Mouse (Mus musculus) heart, adult 2 months (tissue): ENCODE results near the gene Phf3. TPM values are rescaled to one million over a fixed set of nuclear protein-coding genes. Genes with fewer than 3 reads are reported as not detected.
A peak's percentile ranks its signal among the peaks of the same experiment; 100 is the strongest.
"Not testable (repeated sequence)": the region's sequence is repeated elsewhere in the genome, so short reads cannot be mapped to it uniquely, and the experiment has no call there.

Source experiments
- DNase-seq, 2 experiments: peaks; one replicate each; pipeline ENCODE4 v3.0.0; 2021
- H3K27ac ChIP-seq: fragments of 200-600 bp; 2 replicates; pipeline ENCODE4 v1.8.1; 2022
- H3K27me3 ChIP-seq: fragments of 200-500 bp; 2 replicates; pipeline ENCODE4 v1.6.1; 2012; ENCODE audit warnings: mild to moderate bottlenecking, low read length, inconsistent platforms, mixed read lengths; ENCODE audit not compliant: control insufficient read depth, insufficient read depth
- H3K36me3 ChIP-seq: fragments of 200-500 bp; 2 replicates; pipeline ENCODE4 v1.6.1; 2012; ENCODE audit warnings: low read length, inconsistent platforms; ENCODE audit not compliant: control insufficient read depth, insufficient read depth
- H3K4me1 ChIP-seq: fragments of 200-500 bp; 2 replicates; pipeline ENCODE4 v1.6.1; 2011; ENCODE audit warnings: low read length; ENCODE audit not compliant: control insufficient read depth, insufficient read depth
- H3K4me3 ChIP-seq: fragments of 200-600 bp; 2 replicates; pipeline ENCODE4 v1.8.1; 2022
- H3K79me2 ChIP-seq: fragments of 200-500 bp; replicated peaks from 2 replicates; pipeline ENCODE4 v1.6.1; 2012; ENCODE audit warnings: mild to moderate bottlenecking, inconsistent platforms, low read length, moderate library complexity, mixed read lengths; ENCODE audit not compliant: control insufficient read depth, insufficient read depth
- H3K9ac ChIP-seq: fragments of 200-500 bp; 2 replicates; pipeline ENCODE4 v1.6.1; 2012; ENCODE audit warnings: low read depth, mild to moderate bottlenecking, control low read depth, inconsistent platforms, low read length, mixed read lengths
- CTCF ChIP-seq: fragments of 200-600 bp; IDR thresholded peaks from 2 replicates; pipeline ENCODE4 v1.8.1; 2022; ENCODE audit warnings: antibody characterized with exemption, mild to moderate bottlenecking, moderate library complexity
- EP300 ChIP-seq: fragments of 200-500 bp; IDR thresholded peaks from 2 replicates; pipeline ENCODE4 v1.6.1; 2011; ENCODE audit warnings: low read depth, low read length, control low read depth; ENCODE audit not compliant: insufficient read depth
- POLR2A ChIP-seq: fragments of 200-500 bp; IDR thresholded peaks from 2 replicates; pipeline ENCODE4 v1.6.1; 2011; ENCODE audit warnings: mild to moderate bottlenecking, low read depth, low read length, control low read depth; ENCODE audit not compliant: insufficient read depth
- WGBS: fragments of 180-500 bp; shearing (Covaris S2); methylation state at CpG from one replicate; pipeline ENCODE4 v1.1.7; 2018; 5-methylcytosine and 5-hydroxymethylcytosine counted together
- intact Hi-C: fragments of 180-260 bp; cut with DNase I; formaldehyde crosslinking; loops from one replicate; pipeline ENCODE4 v1.15.1; 2025
- polyA plus RNA-seq: library from polyadenylated mRNA; depleted of rRNA; stranded (reverse); fragments of >200 nt; gene quantifications from 2 replicates; pipeline ENCODE4 v1.2.3, GENCODE M21; 2012
- total RNA-seq, 2 experiments: library from RNA; stranded (reverse); gene quantifications; 2 replicates each; pipeline ENCODE4 v1.2.3; 2021

Gene Phf3
- total and polyA plus RNA-seq, 3 experiments = 9.5 to 38.3 (median 34.8) TPM

DNA sequence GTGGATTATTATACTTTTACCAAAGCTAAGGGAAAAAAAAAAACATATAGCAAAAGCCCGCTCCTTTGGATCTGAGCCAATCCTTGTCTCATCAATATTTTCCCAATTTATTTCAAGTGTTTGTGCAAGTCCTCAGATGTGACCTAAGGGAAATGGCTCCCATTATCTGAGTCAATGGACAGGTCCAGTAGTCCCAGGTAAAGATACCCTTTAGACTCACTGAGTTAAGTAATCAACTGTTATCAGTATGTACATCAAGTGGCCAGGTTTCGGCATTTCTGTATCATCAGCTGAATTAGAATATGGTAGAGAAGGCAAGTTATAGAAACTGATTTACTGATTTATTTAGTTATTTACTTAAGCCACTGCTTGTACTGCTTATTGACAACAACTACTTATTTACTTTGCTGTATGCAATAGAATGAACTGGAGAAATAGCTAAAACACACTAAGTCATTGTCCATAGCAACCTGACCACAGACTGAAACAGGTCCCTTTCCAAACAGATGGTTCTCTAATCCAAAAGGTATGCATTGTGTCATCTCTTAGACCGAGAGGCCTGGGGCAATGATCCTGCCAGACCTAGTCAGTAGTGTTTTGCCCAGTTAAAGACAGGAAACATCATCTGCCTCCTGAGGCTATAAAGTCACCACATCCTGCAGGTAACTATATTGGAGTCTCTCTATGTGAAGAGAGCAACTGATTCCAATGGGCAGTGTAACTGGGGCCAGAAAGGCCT is 29.9 kb upstream of the Phf3 start:
- H3K79me2 ChIP-seq = no peaks in the 10 kb centered on the region
- intact Hi-C loops = no loop called here
- 75% methylated on average over 3 of the region's 3 CpGs for WGBS
- H3K27me3 ChIP-seq = no peaks in the 10 kb centered on the region
- H3K9ac ChIP-seq = no peak overlapping the region
- no peak overlapping the region for H3K27ac ChIP-seq
- no peaks in the 10 kb centered on the region for H3K4me1 ChIP-seq
- H3K36me3 ChIP-seq = no peaks in the 10 kb centered on the region
- no peak for TF ChIP-seq EP300
- no peak for TF ChIP-seq CTCF
- no peak for TF ChIP-seq POLR2A
- DNase-seq = no peak
- H3K4me3 ChIP-seq = no peak overlapping the region

- no peak overlapping the region for H3K9ac ChIP-seq
- TF ChIP-seq POLR2A (no peak), EP300 (no peak), CTCF (no peak)
- intact Hi-C loops = no loop called here
- H3K36me3 ChIP-seq = no peaks in the 10 kb centered on the region
- no peak for DNase-seq
- H3K4me1 ChIP-seq = no peaks in the 10 kb centered on the region
- no peaks in the 10 kb centered on the region for H3K27me3 ChIP-seq
- no peak overlapping the region for H3K27ac ChIP-seq
- H3K79me2 ChIP-seq = no peaks in the 10 kb centered on the region
- 55% methylated on average over 2 of the region's 2 CpGs for WGBS
- no peak overlapping the region for H3K4me3 ChIP-seq
Observed at GRCm38 (mm10) chr1:30898691-30899090, 25.0 kb upstream of the Phf3 start.

DNA sequence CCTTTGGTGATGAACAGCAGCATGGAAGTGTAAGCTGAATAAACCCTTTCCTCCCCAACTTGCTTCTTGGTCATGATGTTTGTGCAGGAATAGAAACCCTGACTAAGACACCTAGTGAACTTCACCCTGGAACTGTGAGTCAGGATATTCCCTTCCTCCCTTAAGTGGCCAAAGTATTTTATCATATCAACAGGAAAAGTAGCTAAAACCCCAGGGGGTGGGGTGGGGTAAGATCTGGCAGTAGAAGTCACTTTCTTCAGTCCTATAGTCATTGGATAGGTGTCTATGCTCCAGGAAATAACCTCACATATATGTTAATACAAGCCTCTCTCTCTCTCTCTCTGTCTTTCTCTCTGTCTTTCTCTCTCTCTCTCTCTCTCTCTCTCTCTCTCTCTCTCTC is 21.6 kb upstream of the Phf3 start:
- H3K4me3 ChIP-seq, H3K79me2 ChIP-seq, intact Hi-C loops, H3K27me3 ChIP-seq, H3K36me3 ChIP-seq, H3K27ac ChIP-seq, DNase-seq, H3K9ac ChIP-seq, H3K4me1 ChIP-seq: not testable (repeated sequence)

DNA sequence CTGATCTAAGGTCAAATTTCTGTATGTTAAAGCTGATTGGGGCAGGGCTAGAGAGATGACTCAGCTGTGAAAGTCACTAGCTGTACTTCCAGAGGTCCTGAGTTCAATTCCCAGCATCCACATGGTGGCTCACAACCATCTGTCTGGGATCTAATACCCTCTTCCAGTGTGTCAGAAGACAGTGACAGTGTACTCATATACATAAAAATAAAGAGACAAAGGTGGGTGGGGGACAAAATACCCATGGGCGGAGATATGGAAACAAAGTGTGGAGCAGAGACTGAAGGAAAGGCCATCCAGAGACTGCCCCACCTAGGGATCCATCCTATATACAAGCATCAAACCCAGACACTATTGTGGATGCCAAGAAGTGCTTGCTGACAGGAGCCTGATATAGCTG is 10.1 kb upstream of the Phf3 start:
- not testable (repeated sequence) for DNase-seq, H3K79me2 ChIP-seq, H3K27me3 ChIP-seq, H3K36me3 ChIP-seq, H3K27ac ChIP-seq, H3K9ac ChIP-seq, H3K4me3 ChIP-seq, H3K4me1 ChIP-seq
- intact Hi-C loops = loop anchor here (5.0 kb wide), 1 partner anchor 102 kb away; no protein-coding TSS in a partner anchor
- 96% methylated on average over 1 of the region's 1 CpGs for WGBS

- Histone ChIP-seq H3K9ac (no peak overlapping the region), H3K4me1 (no peaks in the 10 kb centered on the region; the same call in none of the 2 replicates), H3K79me2 (no peaks in the 10 kb centered on the region), H3K36me3 (peaks cover 9% of the 10 kb centered on the region), H3K4me3 (no peak overlapping the region), H3K27ac (no peak overlapping the region), H3K27me3 (no peaks in the 10 kb centered on the region)
- TF ChIP-seq POLR2A (no peak), CTCF (no peak), EP300 (no peak)
- no peak for DNase-seq
- intact Hi-C loops = no loop called here
Observed at GRCm38 (mm10) chr1:30875746-30876145, 2.0 kb upstream of the Phf3 start.

DNA sequence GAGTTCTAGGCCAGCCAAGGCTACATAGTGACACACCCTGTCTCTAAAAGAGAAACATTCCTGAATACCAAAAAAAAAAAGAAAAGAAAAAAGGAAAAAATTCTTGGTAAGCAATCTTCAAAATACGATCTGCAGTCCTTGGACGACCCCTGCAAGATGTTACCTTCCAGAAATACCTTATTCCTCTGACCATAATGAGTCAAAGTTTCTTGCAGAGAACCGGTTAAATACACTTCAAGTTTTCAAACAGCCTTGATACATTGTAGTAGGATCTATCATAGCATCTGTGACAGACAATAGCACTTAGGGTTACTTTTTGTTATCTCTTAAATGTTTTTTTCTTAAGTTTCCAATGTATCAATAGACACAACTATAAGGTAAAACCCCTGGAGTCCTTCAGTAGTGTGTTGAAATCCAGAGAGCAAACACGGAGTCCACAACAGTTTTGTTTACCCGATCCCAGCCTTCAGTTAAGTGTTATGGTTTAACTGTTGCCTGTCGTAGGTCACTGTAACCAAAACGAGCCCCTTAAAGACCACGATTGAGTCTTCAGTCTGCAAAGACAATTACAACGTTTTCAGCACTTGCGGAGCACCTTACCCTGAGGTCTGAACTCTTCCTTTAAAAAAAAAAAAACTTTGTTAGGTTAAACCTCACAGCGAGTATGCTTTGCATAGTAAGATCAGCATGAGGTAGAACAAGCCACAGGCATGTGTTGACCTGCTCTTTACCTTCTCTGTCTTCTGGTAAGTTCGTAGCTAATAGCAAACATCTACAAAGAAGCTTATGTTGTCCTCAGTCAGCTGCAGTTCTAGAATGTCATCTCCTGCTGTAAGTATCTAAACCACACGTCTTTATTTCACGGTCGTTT is 775 bp upstream of the Phf3 start:
- intact Hi-C loops = loop anchor here (5.0 kb wide), 1 partner anchor 52 kb away; no protein-coding TSS in a partner anchor
- no peaks in the 10 kb centered on the region for H3K79me2 ChIP-seq
- H3K27ac ChIP-seq = peak overlapping the region; percentile 99
- peak overlapping the region; percentile 80 for H3K4me3 ChIP-seq
- TF ChIP-seq CTCF (no peak), EP300 (no peak), POLR2A (no peak)
- peak overlapping the region; percentile 66 for H3K9ac ChIP-seq
- no peaks in the 10 kb centered on the region; the same call in none of the 2 replicates for H3K4me1 ChIP-seq
- peaks cover 15% of the 10 kb centered on the region for H3K36me3 ChIP-seq
- 53% methylated on average over 15 of the region's 15 CpGs for WGBS
- H3K27me3 ChIP-seq = no peaks in the 10 kb centered on the region
- no peak for DNase-seq
